Mouse (Mus musculus): Measurements from ENCODE around the gene Bbc3. TPM values are rescaled to one million over a fixed set of nuclear protein-coding genes. Genes with fewer than 3 reads are reported as not detected.

Gene Bbc3
- polyA plus RNA-seq, 1 experiment from 2014 or later: 31.7 TPM

GRCm38 (mm10) chr7:16366669-16367068 lies 58.5 kb downstream of the Bbc3 start:
- ATAC-seq (ENCODE audit: low FRiP score, low read depth): no peak
- WGBS: 70% methylated on average over 4 of the region's 4 CpGs
- Histone ChIP-seq H3K4me1 (replicated peaks) (0 out of 2 replicates have a peak, but pooled peaks cover 5% of the 10 kb centered on the region), H3K9ac (no peak overlapping the region), H3K36me3 (peaks cover 53% of the 10 kb centered on the region), H3K27me3 (no peaks in the 10 kb centered on the region), H3K9me3 (no peaks in the 10 kb centered on the region), H3K4me3 (no peak overlapping the region), H3K4me2 (no peak overlapping the region), H3K27ac (replicated peaks) (no peak overlapping the region)

Other genes with a start within 250 kb of the Bbc3 start
- gene Zfp541, start 246.6 kb upstream of the Bbc3 start, polyA plus RNA-seq (2015; fragmentation: Nextera tagmentation; extraction: Ambion mirVana): 0.06 and 0.26 TPM in 2 replicates
- gene Napa, start 209.9 kb upstream of the Bbc3 start, polyA plus RNA-seq (2015; fragmentation: Nextera tagmentation; extraction: Ambion mirVana): 218 and 239 TPM in 2 replicates
- gene Kptn, start 188.5 kb upstream of the Bbc3 start, polyA plus RNA-seq (2015; fragmentation: Nextera tagmentation; extraction: Ambion mirVana): 45.3 and 53.5 TPM in 2 replicates
- gene Slc8a2, start 178.6 kb upstream of the Bbc3 start, polyA plus RNA-seq (2015; fragmentation: Nextera tagmentation; extraction: Ambion mirVana): 1.1 TPM in 2 replicates
- gene Meis3, start 133.3 kb upstream of the Bbc3 start, polyA plus RNA-seq (2015; fragmentation: Nextera tagmentation; extraction: Ambion mirVana): 120 and 134 TPM in 2 replicates
- 10.9 and 11.1 TPM in 2 replicates for gene Dhx34, start 86.4 kb upstream of the Bbc3 start, polyA plus RNA-seq (2015; fragmentation: Nextera tagmentation; extraction: Ambion mirVana)
- 0.10 and 0.14 TPM in 2 replicates for gene C5ar2, start 64.2 kb upstream of the Bbc3 start, polyA plus RNA-seq (2015; fragmentation: Nextera tagmentation; extraction: Ambion mirVana)
- gene C5ar1, start 48.9 kb upstream of the Bbc3 start, polyA plus RNA-seq (2015; fragmentation: Nextera tagmentation; extraction: Ambion mirVana): 2.2 and 2.7 TPM in 2 replicates
- 52.2 and 58.4 TPM in 2 replicates for gene Inafm1, start 34.8 kb upstream of the Bbc3 start, polyA plus RNA-seq (2015; fragmentation: Nextera tagmentation; extraction: Ambion mirVana)
- gene Ccdc9, start 21.6 kb upstream of the Bbc3 start, polyA plus RNA-seq (2015; fragmentation: Nextera tagmentation; extraction: Ambion mirVana): 29.3 and 29.6 TPM in 2 replicates
- gene Sae1, start 79.4 kb downstream of the Bbc3 start, polyA plus RNA-seq (2015; fragmentation: Nextera tagmentation; extraction: Ambion mirVana): 251 and 261 TPM in 2 replicates
- 17.5 and 17.6 TPM in 2 replicates for gene Zc3h4, start 92.5 kb downstream of the Bbc3 start, polyA plus RNA-seq (2015; fragmentation: Nextera tagmentation; extraction: Ambion mirVana)
- 67.8 and 75.6 TPM in 2 replicates for gene Tmem160, start 144.4 kb downstream of the Bbc3 start, polyA plus RNA-seq (2015; fragmentation: Nextera tagmentation; extraction: Ambion mirVana)
- gene Npas1, start 169.3 kb downstream of the Bbc3 start, polyA plus RNA-seq (2015; fragmentation: Nextera tagmentation; extraction: Ambion mirVana): 4.4 and 5.0 TPM in 2 replicates